Mouse (Mus musculus): Measurements from ENCODE around the gene Foxj2. TPM values are rescaled to one million over a fixed set of nuclear protein-coding genes. Genes with fewer than 3 reads are reported as not detected.
A peak's percentile ranks its signal among the peaks of the same experiment; 100 is the strongest.

The Foxj2 gene
- polyA plus RNA-seq, 1 experiment from 2014 or later = 8.5 TPM

DNA sequence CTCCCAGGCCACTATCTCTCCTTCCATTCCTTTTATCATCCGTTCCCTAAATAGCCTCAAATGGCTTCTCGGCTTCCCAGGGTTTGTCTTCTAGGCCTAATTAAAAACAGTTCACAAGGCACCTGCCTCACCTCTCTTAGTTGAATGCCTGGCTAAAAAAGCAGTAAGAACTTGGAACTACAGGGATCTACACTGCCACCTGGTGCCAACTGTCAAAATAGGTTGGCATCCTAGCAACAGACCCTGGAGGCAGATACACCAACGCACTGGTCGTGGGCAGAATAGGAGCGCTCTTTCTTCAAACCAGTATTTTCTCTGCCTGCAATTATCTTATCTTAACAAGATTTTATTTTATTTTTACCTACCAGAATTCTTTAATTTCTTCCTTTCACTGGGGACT is 33.4 kb upstream of the Foxj2 start:
- Histone ChIP-seq H3K36me3 (ENCODE audit: control insufficient read depth, insufficient read depth) (no peaks in the 10 kb centered on the region), H3K27me3 (replicated peaks; ENCODE audit: control insufficient read depth, insufficient read depth, low read length) (no peaks in the 10 kb centered on the region), H3K9me3 (ENCODE audit: control insufficient read depth, low read length) (no peaks in the 10 kb centered on the region), H3K4me3 (replicated peaks; ENCODE audit: low read length) (no peak overlapping the region), H3K4me2 (ENCODE audit: low read length) (no peak overlapping the region), H3K9ac (replicated peaks; ENCODE audit: low read depth, low read length) (no peak overlapping the region), H3K27ac (ENCODE audit: low read length) (no peak overlapping the region), H3K4me1 (replicated peaks; ENCODE audit: control insufficient read depth, insufficient read depth, low read length) (no peaks in the 10 kb centered on the region)
- 23% methylated on average over 5 of the region's 5 CpGs for WGBS
- peak; percentile 82 for ATAC-seq

DNA sequence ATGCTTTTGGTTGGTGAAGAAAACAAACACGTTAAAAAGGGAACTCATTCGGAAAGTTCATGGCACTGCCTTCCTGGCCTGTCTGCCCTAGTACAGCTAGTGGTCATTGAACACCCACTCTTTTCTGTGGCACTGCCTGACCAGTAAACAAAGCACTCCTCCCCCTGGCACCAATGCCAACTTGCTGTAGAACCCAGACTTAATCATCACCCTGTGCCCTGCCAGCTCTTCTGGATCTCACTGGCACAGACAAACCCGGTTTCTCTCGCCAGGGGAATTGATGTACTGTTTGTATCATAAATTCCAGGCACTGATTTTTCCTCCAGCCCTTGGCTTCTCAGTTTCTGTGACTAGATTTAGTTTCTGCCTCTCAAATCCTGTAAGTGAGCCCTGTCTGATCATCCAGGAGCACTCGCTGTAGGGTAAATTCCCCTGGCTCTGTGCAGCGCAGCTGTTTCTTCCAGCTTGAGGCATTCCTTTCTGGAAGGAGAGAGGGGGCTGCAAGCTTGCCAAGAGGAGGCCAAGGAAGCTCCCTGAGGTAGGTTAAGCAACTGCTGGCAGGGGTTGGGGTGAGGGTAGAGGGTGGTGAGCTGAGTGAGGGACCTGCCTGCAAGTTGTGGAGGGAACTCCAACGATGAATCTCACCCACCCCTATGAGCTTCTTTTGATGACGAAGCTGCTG is 24.3 kb upstream of the Foxj2 start:
- Histone ChIP-seq H3K27ac (ENCODE audit: low read length) (no peak overlapping the region), H3K4me1 (replicated peaks; ENCODE audit: control insufficient read depth, insufficient read depth, low read length) (no peaks in the 10 kb centered on the region), H3K9me3 (ENCODE audit: control insufficient read depth, low read length) (no peaks in the 10 kb centered on the region), H3K4me2 (ENCODE audit: low read length) (no peak overlapping the region), H3K9ac (replicated peaks; ENCODE audit: low read depth, low read length) (no peak overlapping the region), H3K27me3 (replicated peaks; ENCODE audit: control insufficient read depth, insufficient read depth, low read length) (no peaks in the 10 kb centered on the region), H3K36me3 (ENCODE audit: control insufficient read depth, insufficient read depth) (no peaks in the 10 kb centered on the region), H3K4me3 (replicated peaks; ENCODE audit: low read length) (no peak overlapping the region)
- 73% methylated on average over 8 of the region's 8 CpGs for WGBS
- ATAC-seq = no peak

DNA sequence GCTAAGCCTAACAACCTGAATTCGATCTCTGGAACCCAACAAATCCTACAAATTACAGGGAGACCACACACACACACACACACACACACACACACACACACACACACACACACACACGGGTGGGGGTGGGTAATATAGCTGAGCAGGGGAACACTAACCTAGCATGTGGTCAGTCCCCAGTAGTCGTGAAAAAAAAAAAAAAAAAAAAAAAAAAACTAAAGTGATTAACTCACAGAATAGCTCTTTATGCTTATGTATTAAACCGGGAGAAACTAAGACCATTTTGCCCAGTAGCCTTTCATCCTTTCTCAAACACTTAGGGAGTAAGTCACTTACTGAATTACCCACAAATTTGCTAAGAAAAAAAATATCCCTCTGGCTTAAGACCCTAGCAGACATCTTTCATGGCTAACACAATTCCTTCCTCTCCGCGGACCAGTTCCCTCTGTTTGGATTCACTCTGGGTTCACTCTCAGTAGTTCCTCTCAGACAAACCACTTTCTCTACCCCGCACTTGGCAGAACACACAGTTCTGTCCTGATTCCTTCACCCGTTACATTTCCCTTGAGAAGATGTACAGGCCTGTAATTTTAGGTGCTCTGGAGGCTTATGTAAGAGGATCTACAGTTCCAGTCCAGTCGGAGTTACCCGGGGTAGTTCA is 18.9 kb upstream of the Foxj2 start:
- peak; percentile 2; the same call in 1 of the 2 replicates for ATAC-seq
- Histone ChIP-seq H3K9me3 (ENCODE audit: control insufficient read depth, low read length) (no peaks in the 10 kb centered on the region), H3K36me3 (ENCODE audit: control insufficient read depth, insufficient read depth) (no peaks in the 10 kb centered on the region), H3K4me1 (replicated peaks; ENCODE audit: control insufficient read depth, insufficient read depth, low read length) (peaks cover 11% of the 10 kb centered on the region), H3K9ac (replicated peaks; ENCODE audit: low read depth, low read length) (peak overlapping the region; percentile 83; the same call in 1 of the 2 replicates), H3K4me3 (replicated peaks; ENCODE audit: low read length) (peak overlapping the region; percentile 71), H3K27me3 (replicated peaks; ENCODE audit: control insufficient read depth, insufficient read depth, low read length) (0 out of 2 replicates have a peak, but pooled peaks cover 3% of the 10 kb centered on the region), H3K27ac (ENCODE audit: low read length) (no peak overlapping the region), H3K4me2 (ENCODE audit: low read length) (peak overlapping the region; percentile 99)
- 34% methylated on average over 10 of the region's 10 CpGs for WGBS

DNA sequence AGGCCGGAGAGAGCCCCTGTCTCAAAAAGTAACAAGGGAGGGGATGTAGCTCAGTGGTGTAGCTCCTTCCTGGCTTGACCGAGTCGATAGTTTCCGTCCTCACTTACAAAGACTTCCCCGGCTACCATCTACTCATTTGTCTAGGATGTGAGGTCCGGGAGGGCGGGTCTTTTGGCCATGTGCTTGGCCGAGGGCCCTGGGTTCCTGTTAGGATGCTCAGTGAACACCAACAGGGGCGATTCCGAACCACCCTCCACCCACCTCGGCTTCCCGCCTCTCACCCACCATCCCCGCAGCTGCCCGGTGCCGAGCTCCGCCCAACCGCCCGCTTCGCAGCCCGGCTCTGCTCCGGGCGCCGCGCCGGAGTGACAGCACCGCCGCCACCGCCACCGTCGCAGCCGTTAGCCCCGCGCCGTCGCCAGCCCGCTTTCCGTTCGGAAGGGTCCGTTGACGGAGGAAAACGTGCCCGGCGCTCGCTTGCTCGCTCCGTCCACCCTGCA is 18.4 kb upstream of the Foxj2 start, which contains the start of gene Slc2a3:
TSS of gene Slc2a3 (minus strand) at position 340 of the 500 bp plus-strand sequence.
- Histone ChIP-seq H3K4me2 (ENCODE audit: low read length) (peak within 1 kb of the TSS; percentile 99), H3K9me3 (ENCODE audit: control insufficient read depth, low read length) (no peaks in the 10 kb centered on the region), H3K4me3 (replicated peaks; ENCODE audit: low read length) (peak within 1 kb of the TSS; percentile 71), H3K27ac (ENCODE audit: low read length) (peak within 1 kb of the TSS; percentile 44), H3K4me1 (replicated peaks; ENCODE audit: control insufficient read depth, insufficient read depth, low read length) (peaks cover 11% of the 10 kb centered on the region), H3K27me3 (replicated peaks; ENCODE audit: control insufficient read depth, insufficient read depth, low read length) (0 out of 2 replicates have a peak, but pooled peaks cover 3% of the 10 kb centered on the region), H3K9ac (replicated peaks; ENCODE audit: low read depth, low read length) (peak within 1 kb of the TSS; percentile 83), H3K36me3 (ENCODE audit: control insufficient read depth, insufficient read depth) (no peaks in the 10 kb centered on the region)
- peak; percentile 79 for ATAC-seq
- under 1% methylated on average over 46 of the region's 46 CpGs for WGBS

DNA sequence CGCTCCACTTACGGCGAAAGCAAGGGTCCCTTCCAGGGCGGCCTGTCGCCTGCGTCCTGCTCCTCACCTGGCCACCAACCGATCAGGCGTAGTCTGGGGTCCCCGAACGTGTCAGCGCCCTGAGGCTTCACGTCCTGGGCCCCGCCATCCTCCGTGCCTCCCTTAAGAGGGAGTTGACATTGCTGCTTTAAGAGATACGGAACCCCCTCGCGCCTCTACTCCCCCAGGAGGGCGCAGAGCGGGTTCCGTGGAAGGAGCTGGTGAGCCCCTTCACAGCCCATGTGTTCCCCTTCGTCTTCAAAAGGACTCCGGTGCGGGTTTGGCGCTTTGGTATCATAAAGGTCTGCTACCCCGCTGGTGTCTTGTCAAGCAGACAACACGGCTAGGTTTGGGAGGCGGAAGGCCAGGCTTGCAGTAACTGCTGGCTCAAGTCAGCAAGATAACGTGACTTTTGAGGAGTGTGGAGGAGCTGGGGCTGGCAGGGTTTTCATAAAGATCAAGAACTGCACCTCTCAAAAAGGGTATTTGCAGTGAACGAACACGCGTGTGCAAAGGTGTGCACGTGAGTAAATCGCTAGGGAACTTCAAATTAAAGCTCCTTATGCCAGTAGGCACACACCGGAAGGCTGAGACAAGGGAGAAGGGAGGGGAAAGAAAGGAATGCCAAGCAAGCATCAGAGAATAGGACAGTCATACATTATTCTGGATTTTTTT is 17.8 kb upstream of the Foxj2 start:
- Histone ChIP-seq H3K27ac (ENCODE audit: low read length) (peak overlapping the region; percentile 44), H3K4me2 (ENCODE audit: low read length) (peak overlapping the region; percentile 99), H3K36me3 (ENCODE audit: control insufficient read depth, insufficient read depth) (no peaks in the 10 kb centered on the region), H3K4me1 (replicated peaks; ENCODE audit: control insufficient read depth, insufficient read depth, low read length) (peaks cover 11% of the 10 kb centered on the region), H3K27me3 (replicated peaks; ENCODE audit: control insufficient read depth, insufficient read depth, low read length) (0 out of 2 replicates have a peak, but pooled peaks cover 3% of the 10 kb centered on the region), H3K9ac (replicated peaks; ENCODE audit: low read depth, low read length) (peak overlapping the region; percentile 83), H3K4me3 (replicated peaks; ENCODE audit: low read length) (peak overlapping the region; percentile 71), H3K9me3 (ENCODE audit: control insufficient read depth, low read length) (no peaks in the 10 kb centered on the region)
- ATAC-seq = peak; percentile 83
- 2% methylated on average over 34 of the region's 34 CpGs for WGBS

DNA sequence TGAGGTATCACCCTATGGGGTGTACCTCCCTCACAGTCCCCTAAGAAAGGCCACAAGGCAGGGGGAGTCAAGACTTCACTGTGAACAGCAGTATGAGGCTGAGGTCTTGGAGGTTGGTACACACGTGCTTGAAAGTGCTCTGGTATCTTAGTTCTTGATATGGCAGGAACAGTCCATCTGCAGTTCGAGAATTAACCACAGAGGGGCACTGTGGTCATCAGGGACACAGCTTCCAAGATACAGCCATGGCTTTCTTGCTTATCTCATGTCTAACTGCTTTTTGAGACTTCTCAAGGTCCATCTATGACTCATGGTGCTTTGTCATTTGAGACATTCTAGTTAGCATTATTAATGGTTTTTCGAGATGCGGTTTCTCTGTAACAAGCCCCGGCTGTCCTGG is 15.3 kb upstream of the Foxj2 start:
- H3K4me3 ChIP-seq (replicated peaks; ENCODE audit: low read length) = no peak overlapping the region
- no peak overlapping the region for H3K9ac ChIP-seq (replicated peaks; ENCODE audit: low read depth, low read length)
- no peaks in the 10 kb centered on the region for H3K36me3 ChIP-seq (ENCODE audit: control insufficient read depth, insufficient read depth)
- H3K4me1 ChIP-seq (replicated peaks; ENCODE audit: control insufficient read depth, insufficient read depth, low read length) = peaks cover 11% of the 10 kb centered on the region
- H3K27me3 ChIP-seq (replicated peaks; ENCODE audit: control insufficient read depth, insufficient read depth, low read length) = 0 out of 2 replicates have a peak, but pooled peaks cover 3% of the 10 kb centered on the region
- WGBS = 30% methylated on average over 5 of the region's 5 CpGs
- H3K27ac ChIP-seq (ENCODE audit: low read length) = no peak overlapping the region
- no peak for ATAC-seq
- no peak overlapping the region for H3K4me2 ChIP-seq (ENCODE audit: low read length)
- H3K9me3 ChIP-seq (ENCODE audit: control insufficient read depth, low read length) = no peaks in the 10 kb centered on the region

DNA sequence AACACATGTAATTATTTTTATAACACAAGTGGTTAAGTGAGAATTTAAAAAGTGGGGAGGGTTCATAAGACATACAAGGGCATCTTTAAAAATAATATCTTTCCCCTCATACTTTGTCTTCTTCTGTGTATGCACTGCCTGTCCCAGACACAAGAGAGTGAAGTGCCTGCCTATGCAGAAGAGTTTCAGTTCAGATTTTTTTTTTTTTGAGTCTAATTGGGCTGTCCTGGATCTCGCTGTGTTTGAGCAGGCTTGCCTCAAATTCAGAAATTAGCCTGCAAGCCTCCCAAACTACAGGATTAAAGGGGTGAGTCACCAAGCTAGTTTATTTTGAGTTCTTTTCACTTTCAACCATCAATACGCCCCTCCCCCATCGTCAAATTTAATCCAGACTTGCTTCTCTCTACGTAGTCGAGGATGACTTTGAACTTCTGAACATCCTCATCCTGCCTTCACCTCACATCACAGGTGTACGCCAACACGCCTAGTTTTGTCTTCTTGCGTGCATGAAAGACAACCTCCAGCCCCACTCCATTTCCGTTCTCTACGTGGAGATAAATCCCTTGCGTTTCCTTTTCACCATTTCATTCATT is 9.6 kb upstream of the Foxj2 start:
- Histone ChIP-seq H3K27ac (ENCODE audit: low read length) (peak overlapping the region; percentile 99), H3K4me3 (replicated peaks; ENCODE audit: low read length) (peak overlapping the region; percentile 82), H3K4me2 (ENCODE audit: low read length) (peak overlapping the region; percentile 60), H3K9me3 (ENCODE audit: control insufficient read depth, low read length) (no peaks in the 10 kb centered on the region), H3K9ac (replicated peaks; ENCODE audit: low read depth, low read length) (peak overlapping the region; percentile 57), H3K27me3 (replicated peaks; ENCODE audit: control insufficient read depth, insufficient read depth, low read length) (no peaks in the 10 kb centered on the region), H3K4me1 (replicated peaks; ENCODE audit: control insufficient read depth, insufficient read depth, low read length) (peaks cover 8% of the 10 kb centered on the region), H3K36me3 (ENCODE audit: control insufficient read depth, insufficient read depth) (no peaks in the 10 kb centered on the region)
- under 1% methylated on average over 11 of the region's 11 CpGs for WGBS
- no peak for ATAC-seq

DNA sequence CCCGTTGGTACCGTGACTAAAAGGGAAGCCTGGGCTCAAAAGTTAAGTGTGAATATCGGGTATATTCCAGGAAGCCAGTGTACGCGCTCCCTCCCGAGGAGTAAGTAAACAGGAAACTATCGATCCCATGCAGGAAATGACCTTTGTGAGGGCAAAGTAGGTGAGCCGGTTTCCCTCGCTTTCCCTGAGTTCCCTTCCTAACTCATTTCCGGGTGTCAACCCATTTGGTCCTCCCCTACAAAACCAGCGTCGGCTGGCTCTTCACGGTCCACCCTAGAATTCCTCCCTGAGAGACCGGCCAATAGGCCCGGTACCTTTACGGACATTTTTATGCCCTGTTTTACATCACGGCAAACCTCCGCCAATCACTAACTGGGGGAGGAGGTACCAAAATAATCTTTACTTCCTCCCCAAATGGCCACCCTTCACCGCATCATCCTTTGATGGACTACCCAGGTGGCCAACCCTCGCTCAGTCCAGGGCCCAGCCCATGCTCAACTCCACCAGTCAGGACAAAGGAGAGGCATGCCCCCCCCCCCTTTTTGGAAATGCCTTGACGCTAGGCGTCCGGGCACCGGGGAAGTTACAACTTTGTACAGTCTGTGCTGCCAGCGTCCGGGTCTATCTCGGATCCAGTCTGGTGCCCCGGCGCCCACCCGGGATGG is 9.0 kb upstream of the Foxj2 start:
- Histone ChIP-seq H3K4me3 (replicated peaks; ENCODE audit: low read length) (peak overlapping the region; percentile 82), H3K36me3 (ENCODE audit: control insufficient read depth, insufficient read depth) (no peaks in the 10 kb centered on the region), H3K27ac (ENCODE audit: low read length) (peak overlapping the region; percentile 99), H3K9me3 (ENCODE audit: control insufficient read depth, low read length) (no peaks in the 10 kb centered on the region), H3K9ac (replicated peaks; ENCODE audit: low read depth, low read length) (peak overlapping the region; percentile 73), H3K4me1 (replicated peaks; ENCODE audit: control insufficient read depth, insufficient read depth, low read length) (peaks cover 8% of the 10 kb centered on the region), H3K27me3 (replicated peaks; ENCODE audit: control insufficient read depth, insufficient read depth, low read length) (no peaks in the 10 kb centered on the region), H3K4me2 (ENCODE audit: low read length) (peak overlapping the region; percentile 60)
- 0% methylated on average over 30 of the region's 30 CpGs for WGBS
- peak; percentile 99 for ATAC-seq

All from forebrain, embryonic 16.5 days (tissue).